Mouse (Mus musculus): Measurements from ENCODE around the gene Gm5447. TPM values are rescaled to one million over a fixed set of nuclear protein-coding genes. Genes with fewer than 3 reads are reported as not detected.

The Gm5447 gene
- total RNA-seq, 1 experiment from 2014 or later = not detected

DNA sequence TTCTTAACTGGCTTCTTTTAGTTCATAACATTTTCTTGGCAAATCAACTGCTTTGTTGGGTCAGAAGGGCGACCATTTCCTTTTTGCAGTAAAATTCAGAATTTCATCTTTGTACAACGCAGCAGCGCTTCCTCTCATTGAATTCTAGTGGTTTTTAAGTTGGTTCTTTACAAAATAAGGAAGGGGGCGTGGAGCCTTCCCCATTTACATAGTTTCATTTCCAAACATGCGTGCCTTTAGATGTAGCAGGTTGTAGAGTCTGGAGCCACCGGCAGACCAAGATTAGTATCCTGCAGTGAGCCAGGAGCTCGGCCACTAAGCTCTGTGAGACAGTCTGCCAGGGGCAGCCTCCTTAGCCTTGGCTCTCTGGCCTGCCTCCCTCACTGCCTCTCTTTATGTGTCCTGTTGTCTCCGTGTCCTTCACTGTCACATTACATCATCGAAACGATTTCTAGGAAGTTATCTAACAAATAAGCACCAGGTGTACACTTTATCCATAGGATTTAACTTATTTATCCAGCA, 13.0 kb downstream of the Gm5447 start:
- DNase-seq = no peak

DNA sequence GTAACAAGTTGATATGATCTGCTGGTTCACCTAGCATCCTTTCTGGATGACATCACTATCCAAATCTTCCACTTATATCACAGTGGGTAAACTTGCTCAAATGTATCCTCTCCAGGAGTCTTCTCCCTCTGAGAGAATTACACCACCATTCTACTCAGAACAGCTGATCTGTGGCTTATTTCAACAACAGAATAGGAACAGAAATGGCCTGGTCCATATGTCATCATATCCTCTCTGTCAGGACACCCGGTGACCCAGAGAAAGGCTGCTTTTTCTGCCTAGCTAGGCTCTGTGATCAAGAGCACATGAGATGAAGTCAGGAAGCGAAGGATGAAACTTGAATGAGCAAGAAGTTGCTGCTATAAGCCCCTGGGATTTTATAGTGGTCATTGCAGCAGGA, 13.7 kb downstream of the Gm5447 start:
- DNase-seq = no peak

DNA sequence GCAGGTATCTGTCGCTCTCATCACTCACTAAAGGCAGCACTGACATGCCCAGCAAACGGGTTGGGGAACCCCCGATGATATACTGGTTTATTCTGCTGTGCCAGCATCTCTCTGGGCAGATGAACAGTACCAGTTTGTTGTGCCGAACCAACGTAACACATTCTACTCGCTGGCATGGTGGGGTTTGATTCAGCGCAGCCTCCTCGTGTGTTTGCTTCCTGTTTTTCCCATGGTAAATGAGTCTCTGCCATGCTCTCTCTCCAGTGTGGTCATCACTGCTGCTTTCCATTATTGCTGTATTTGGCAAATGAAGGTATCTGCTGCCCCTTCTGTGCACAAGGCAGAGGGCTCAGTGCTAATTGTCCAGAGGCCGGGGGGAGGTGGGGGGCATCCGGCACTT, 15.7 kb downstream of the Gm5447 start:
- no peak for DNase-seq

DNA sequence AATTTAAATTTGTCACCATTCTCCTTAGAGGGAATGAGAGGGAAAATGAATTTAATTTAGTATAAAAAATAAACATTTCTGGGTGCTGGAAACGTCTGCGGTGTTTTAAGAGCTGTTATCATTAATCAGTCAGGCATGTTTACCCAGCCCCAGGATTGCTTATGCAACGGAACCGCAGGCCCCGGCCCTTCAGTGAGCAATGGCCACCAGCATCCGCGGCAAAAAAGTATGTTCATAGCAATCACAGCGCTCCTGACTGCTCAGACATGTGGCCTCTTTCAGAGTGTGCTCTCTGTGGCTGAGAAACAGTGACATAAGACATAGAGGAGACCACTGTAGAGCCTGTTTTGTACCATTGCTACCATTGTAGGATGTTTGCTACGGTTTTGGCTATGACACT, 16.2 kb downstream of the Gm5447 start:
- DNase-seq = no peak

DNA sequence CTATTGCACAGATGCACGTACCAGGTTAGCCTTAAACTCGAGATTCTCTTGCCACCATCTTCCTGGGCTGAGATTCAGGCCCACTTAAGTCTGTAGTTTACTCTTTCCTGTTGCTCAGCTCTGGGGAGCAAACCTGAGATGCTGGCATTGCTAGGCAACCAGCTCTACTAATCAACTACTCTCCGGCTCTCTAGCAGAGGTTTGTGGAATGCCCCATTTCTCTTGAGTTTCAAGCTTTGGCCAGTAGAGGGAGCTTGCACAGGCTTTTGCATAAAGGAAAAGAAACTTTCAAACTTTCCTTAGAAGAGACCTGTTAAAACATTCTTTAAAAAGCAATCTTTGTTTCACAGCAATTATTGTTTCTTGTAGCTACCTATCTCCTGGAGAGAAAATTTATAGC, 19.8 kb downstream of the Gm5447 start:
- peak; percentile 5 for DNase-seq

DNA sequence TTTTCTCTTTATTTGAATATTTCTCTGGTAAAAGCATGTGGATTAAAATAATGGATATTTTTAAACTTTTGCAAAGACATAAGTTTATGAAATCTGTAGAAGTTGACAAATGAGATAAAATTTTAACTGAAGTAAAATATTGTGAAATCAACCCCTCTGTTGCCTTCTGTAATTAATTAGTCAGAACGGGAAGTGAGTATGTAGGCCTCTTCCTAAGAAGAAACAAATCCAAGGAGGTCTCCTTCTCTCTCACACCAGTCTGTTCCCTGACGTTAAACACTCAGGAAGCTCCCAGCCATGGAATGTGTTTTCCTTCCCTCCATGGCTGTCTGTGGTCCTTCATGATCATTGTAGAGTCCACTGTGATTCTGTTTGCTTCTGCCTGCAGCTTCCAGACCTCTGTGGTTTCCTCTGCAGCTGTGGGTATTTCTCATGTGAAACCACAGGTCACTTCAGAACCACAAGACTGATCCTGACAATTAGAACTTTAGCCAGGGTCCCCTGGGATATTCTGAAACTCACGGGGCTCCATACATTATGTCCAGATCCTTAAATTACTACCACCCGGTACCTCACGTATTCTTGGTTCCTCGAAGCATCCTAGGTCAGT, 20.4 kb downstream of the Gm5447 start:
- DNase-seq = no peak

DNA sequence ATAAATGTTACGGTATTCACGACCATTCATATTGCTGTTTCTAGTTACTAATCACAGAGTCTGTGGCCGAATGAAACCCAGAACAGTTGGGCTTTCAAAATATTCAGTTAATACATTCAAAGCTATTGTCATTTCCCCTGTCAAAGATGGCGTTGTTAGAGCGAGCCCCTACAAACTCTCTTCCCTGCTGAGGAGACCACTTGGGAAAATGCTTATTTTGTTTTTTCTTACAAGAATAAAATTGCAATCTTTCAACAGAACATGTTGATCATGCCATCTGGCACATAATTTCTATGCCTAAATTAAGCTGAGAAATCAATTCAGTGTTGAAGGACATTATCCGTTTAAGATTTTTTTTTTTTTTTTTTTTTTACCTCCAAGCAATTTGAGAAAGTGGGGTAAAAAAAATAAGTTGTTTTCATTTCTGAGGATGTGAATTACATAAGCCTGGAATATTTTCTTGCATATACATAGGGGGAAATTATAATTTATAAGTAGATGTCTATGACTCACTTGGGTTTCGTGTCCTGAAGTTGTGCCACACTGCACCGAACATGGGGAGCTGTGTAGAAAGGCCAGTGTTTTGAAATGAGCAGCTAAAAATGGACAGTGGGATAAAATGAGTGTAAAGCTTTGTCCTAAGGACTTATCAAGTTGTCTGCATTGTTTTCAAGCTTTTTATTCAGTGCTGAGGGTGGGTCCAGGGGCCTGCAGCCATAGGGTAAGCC, 23.7 kb downstream of the Gm5447 start:
- no peak for DNase-seq

DNA sequence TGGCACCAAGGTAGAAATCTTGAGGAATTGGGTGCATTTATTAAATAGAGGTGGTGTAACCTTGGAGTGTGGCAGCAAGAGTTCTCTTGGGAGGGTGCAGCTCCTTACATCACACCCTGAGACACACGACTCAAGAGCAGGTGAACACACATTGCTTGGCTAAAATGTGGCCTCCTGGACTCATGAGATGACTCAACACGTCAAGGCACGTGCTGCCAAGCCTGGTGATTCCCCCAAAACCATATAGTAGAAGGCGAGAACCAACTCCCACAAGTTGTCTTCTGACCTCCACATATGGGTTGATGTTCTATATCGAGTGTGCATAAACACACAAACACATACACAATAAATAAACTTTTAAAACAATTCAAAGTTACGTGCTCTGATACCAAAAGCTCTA, 25.8 kb downstream of the Gm5447 start:
- DNase-seq = no peak

DNA sequence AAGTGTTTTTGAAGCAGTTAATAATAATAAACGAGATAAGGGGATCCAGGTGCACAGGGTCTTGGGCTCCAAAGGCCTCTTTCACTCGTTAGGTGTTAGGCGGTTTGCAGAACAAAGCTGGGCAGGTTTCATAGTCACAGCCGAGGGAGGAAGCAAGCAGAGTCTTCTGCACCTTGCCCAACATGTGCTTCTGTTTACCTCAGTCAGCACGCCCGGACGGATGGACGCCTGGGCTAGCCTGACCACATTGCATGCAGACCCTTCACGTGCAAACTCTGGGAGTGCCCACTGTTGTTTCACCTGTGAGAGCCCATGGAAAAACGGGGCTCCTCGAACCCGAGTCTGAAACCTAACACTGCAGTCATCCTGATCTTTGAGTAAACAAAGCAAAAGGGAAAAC, 30.5 kb downstream of the Gm5447 start:
- no peak for DNase-seq

DNA sequence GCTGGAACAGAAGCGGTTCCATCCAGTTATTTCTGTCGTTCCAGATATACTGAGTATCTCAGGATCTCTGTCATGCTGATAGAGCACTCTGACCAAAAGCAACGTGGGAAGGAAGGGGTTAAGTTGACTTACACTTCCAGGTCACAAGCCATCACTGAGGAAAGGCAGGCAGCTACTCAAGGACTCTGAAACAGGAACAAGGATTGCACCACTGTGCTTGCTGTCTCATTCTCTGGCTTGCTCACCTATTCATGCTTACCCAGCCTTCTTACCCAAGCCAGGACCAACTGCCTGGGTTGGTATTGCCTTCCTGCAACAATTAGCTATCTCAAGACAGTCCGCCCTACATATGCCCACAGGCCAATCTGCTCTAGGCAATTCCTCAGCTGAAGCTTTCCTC, 31.0 kb downstream of the Gm5447 start:
- DNase-seq = no peak

DNA sequence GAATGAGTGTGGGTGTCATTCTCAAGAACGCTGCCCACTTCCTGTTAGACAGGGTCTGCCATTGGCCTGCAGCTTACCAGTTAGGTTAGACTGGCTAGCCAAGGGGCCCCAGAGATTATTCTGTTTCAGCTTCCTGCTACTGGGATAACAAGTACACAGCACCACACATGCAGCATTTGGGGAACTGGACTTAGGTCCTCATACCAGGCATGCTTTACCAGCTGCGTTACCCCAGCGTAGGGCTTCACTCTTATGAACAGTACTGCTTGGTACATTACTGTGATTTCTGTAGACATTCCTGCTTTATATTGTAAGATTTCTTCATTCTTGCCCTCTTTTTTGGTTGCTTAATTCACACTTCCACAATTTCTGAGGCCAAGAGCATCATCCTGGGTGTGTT, 43.5 kb downstream of the Gm5447 start:
- DNase-seq = no peak

DNA sequence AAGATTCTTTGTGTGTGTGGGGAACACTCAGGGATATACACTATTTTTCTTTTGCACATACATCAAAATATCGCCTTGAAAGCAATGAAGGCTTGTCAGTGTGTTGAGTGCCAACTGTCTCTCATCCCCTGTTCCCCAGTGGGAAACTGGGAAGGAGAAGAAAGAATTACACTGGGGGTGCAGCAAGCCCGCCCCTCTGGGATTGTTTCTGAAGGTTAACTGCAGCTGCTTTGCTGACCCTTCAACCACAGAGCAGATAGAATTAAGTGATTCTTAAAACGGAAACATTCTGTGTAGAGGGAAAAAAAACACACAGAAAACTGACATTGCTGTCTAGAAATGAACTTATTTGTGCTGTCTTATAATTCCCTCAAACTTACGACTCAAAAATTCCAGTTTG, 47.5 kb downstream of the Gm5447 start:
- DNase-seq = no peak

DNA sequence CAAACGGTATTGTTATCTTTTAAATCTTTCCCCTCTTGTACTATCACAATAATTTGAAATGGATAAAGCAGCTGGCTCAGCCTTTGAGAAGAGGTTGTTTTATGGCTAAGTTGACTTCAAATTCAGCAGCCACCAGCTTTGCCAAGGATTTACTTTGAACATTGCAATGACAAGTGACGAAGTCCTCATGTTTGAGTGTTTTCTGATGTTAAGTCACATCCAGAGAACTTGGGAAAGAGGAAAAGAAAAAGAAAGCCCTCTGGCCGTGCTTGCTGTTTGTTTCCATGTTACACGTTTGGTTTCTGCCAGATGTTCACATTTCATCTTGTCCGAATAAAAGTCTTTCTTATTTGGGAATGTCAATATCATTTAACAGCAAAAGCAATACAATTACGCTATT, 47.9 kb downstream of the Gm5447 start:
- DNase-seq = no peak

DNA sequence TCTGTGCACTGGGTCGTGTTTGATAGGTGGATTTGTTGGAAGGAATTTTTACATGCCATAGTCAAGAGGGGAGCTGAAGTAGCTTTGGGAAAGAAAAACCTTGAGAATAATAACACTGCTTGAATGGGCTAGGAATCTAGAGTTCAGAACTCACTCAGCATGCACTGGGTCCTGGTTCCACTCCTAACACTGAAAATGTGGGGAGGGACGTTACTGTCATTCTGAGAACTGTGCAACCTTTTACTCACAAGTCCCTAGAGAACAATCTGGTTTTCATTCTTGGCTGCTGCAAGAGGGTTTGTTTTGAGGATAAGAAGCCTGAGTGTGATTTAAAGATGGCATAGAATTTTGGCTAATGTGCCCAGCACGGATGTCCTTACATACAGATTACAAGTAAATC, 49.7 kb downstream of the Gm5447 start:
- no peak for DNase-seq

Other genes starting within 250 kb of the Gm5447 start
- 2.0 and 2.6 TPM in 2 replicates for gene Irf4, start 225.0 kb upstream of the Gm5447 start, total RNA-seq (2021)
- 1.2 and 1.3 TPM in 2 replicates for gene Hus1b, start 26.4 kb upstream of the Gm5447 start, total RNA-seq (2021)
- 28.5 and 40.3 TPM in 2 replicates for gene Exoc2, start 111 bp upstream of the Gm5447 start, total RNA-seq (2021)